Mouse (Mus musculus) splenic B cell, adult 2 months (primary cell): ENCODE measurements around the gene Nkapl.

Source experiments
- DNase-seq: peaks from one replicate; pipeline ENCODE4 v3.0.0-alpha.2; 2011; ENCODE audit warnings: low read depth, low spot score
- H3K27me3 ChIP-seq: 2 replicates; pipeline ENCODE4 v1.6.1; 2012; ENCODE audit warnings: mild to moderate bottlenecking, low read length, moderate library complexity, mixed read lengths; ENCODE audit not compliant: control insufficient read depth, poor library complexity, insufficient read depth, severe bottlenecking
- H3K36me3 ChIP-seq: 2 replicates; pipeline ENCODE4 v1.6.1; 2012; ENCODE audit warnings: mild to moderate bottlenecking, low read length, moderate library complexity, mixed read lengths; ENCODE audit not compliant: control insufficient read depth, poor library complexity, insufficient read depth, severe bottlenecking

Gene Nkapl

DNA sequence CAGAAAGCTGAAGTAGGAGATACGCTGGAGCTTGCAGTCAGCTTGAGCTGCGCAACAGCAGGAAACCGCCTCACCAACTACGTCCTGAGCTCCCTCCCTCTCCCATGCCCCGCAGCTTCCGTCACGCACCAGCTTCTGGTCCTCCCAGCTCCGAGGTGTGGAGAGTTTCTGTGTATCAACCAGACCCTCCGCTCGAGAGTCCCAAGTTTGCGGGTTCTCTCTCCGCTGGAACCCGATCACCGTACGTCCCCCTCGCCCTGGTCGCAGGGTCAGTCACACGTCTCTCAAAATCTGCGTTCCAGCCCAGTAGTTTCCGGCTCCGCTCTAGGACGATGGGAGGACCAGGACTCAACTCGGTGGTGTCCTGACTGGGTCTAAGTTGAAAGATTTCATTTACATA lies 14.9 kb downstream of the Nkapl start, which contains the start of gene Zscan26:
Zscan26 (minus strand) TSS at position 282 of the 400 bp plus-strand sequence.
- no peaks in the 10 kb centered on the region; the same call in 1 of the 2 replicates for H3K36me3 ChIP-seq
- DNase-seq = peak; percentile 87
- no peaks in the 10 kb centered on the region for H3K27me3 ChIP-seq

GRCm38 (mm10) chr13:21453042-21453441 lies 15.3 kb downstream of the Nkapl start:
- peak; percentile 6 for DNase-seq
- Histone ChIP-seq H3K36me3 (peaks cover 3% of the 10 kb centered on the region; the same call in 1 of the 2 replicates), H3K27me3 (no peaks in the 10 kb centered on the region)

DNA sequence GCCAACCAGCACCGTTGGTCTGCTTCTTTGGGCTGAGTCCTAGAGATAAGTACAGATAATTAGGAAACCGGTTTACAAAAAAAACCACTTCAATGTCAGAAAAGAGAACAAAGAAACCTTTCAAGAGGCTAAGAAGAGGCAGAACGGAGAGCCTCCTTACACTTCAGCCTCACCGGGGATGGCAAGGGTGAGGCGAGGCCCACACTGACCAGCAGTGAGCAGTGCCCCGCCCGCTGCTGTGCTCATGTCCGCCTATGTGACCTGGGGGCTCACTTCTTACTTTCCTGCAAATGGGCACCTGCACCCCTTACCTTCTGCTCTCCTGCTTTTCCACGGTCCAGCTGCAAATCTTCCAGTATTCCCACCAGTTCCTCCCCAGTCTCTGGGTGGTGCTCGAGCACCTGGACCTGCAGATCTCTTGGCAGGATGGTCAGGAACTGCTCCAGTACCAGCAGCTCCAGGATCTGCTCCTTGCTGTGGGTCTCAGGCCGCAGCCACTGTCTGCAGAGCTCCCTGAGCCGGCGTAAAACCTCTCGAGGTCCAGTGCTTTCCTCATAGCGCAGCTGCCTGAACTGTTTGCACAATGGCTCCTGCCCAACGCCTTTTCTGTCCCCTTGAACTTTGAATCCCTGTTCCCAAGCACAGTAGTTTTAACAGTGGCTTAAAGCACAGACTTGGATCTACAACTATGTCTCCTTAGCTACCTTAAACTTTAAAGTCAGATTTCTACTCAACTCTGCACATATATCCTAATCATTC lies 20.3 kb downstream of the Nkapl start:
- no peak for DNase-seq
- Histone ChIP-seq H3K36me3 (peaks cover 14% of the 10 kb centered on the region), H3K27me3 (no peaks in the 10 kb centered on the region)

DNA sequence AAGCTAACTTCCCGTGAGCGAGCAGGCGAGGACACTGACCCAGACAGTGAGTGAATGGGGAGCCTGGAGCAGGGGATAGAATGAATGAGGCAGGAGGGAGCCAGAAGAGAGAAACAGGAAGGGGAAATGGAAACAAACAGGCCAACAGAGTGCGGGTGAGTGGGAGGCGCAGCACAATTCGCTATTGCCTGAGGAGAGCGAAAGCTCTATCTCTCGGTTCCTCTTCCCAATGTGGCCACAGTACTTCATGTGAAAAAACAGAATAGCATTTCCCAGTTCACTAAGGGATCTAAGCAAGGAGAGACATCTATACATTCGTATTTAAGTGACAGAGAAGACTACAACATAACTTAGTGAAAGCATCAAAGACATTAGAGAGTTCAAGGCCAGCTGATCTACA lies 21.5 kb downstream of the Nkapl start:
- no peaks in the 10 kb centered on the region for H3K27me3 ChIP-seq
- peaks cover 14% of the 10 kb centered on the region for H3K36me3 ChIP-seq
- peak; percentile 19 for DNase-seq

DNA sequence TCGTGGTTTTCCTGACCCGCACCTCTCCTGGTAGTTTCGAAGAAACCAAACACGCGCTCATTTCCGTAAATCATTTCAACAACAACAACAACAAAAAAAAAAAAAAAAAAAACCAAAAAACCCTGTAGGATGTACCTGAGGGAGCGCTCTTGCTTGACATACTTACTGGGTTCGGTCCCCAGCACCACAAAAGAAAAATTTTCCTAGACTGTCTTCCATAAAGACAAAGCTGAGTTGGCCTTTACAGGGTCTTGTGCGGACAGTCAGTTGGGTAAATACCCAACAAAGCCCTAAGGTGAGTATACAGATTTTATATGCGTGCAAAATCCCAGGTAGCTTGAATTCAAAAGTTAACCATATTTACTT lies 27.1 kb downstream of the Nkapl start:
- peaks cover 1% of the 10 kb centered on the region; the same call in 1 of the 2 replicates for H3K36me3 ChIP-seq
- no peak for DNase-seq
- H3K27me3 ChIP-seq = no peaks in the 10 kb centered on the region

GRCm38 (mm10) chr13:21440503-21441206 lies 27.7 kb downstream of the Nkapl start, which contains the start of gene Pgbd1:
Gene Pgbd1 (minus strand): TSS chr13:21441058.
- H3K36me3 ChIP-seq = peaks cover 1% of the 10 kb centered on the region; the same call in 1 of the 2 replicates
- H3K27me3 ChIP-seq = no peaks in the 10 kb centered on the region
- peak; percentile 34 for DNase-seq

DNA sequence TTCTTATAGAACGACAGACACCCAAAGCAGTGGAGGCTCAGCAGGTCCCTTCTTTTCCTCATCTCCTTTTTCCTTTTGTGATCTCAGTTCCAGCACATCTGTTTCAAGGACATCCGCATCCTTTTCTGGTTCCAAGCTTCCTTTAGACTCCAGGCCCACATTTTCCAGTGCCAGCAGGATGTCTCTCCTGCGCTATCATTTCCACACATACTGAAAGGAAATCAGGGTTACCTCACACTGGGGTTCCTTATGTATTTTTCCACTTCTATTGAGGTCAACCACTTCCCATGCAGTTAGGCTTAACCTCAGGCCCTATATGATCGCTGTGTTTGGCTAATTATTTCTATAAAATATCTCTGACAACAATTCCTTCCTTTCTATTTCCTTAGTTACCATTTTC lies 32.8 kb downstream of the Nkapl start:
- DNase-seq = no peak

DNA sequence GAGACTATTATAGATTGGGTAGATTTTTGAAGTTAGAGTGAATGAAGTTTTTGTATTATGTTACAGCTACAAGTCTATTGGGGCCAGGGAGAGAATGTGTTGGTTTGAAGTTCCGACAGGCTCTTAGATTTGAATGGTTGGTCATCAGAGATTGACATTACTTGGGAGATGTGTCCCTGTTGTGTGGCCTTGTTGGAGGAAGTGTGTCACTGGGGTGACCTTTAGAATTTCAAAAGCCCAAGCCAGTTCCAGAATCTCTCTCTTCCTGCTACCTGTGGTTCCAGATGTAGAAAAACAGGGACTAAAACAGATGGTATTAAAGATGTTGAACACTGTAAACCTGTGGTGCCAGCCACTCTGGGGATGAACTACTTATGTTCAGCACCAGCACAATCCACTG lies 40.7 kb downstream of the Nkapl start:
- DNase-seq = no peak
- Histone ChIP-seq H3K27me3 (no peaks in the 10 kb centered on the region), H3K36me3 (no peaks in the 10 kb centered on the region)

More for the DNA sequence above, 32.8 kb downstream of the Nkapl start:
- Histone ChIP-seq H3K27me3 (no peaks in the 10 kb centered on the region), H3K36me3 (no peaks in the 10 kb centered on the region)

DNA sequence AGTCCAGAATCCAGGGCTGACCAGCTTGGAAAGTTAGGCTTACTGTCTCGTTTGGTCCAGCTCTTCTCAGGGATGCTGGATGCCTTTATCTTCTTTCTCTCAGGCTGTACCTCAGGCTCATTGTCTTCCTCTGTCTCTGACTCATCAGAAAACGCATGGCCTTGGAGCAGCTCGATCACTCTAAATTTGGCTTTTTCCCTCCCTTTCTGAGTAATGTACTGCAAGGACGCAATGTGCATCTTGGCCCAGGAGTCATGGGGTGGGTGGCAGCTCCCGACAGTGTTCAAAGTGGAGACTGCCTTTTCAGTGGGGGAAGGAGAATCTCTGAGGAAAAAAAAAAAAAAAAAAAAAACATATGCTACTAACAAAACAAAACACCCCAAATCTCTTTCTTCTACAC lies 45.0 kb downstream of the Nkapl start:
- Histone ChIP-seq H3K27me3 (no peaks in the 10 kb centered on the region), H3K36me3 (no peaks in the 10 kb centered on the region)
- DNase-seq = no peak

- Histone ChIP-seq H3K36me3 (no peaks in the 10 kb centered on the region), H3K27me3 (no peaks in the 10 kb centered on the region)
- no peak for DNase-seq
Observed at GRCm38 (mm10) chr13:21418865-21419264, 49.4 kb downstream of the Nkapl start.

DNA sequence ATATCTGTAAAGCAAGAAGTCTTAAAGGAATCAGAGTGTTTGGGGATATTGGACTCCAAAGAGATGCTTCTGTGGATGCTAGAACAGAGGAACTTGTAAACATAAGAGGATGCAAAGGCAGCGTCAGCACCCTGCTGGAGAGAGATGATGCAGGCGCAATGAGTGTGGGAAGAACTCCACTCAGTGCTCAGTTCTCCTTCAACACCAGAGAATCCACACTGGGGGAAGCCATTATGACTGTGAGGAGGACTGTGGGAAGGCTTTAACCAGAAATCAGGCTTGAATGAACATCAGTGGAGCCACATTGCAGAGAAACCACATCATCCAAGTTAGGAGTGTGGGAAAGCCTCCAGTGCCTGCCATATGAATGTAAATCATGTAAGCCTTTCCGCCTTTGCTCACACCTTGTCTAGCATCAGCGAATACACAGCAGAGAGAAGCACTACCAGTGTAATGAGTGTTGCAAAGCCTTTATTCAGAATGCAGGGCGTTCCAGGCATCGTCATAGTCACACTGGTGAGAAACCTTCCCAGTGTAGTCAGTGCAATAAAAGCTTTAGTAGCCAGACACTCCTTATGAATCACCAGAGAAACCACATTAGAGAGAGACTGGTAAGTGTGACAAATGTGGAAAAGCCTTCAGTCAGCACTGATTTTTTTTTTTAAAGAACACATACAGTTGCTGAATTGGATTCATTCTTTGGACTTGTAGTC lies 50.9 kb downstream of the Nkapl start:
- Histone ChIP-seq H3K36me3 (no peaks in the 10 kb centered on the region), H3K27me3 (no peaks in the 10 kb centered on the region)
- DNase-seq = no peak
